Mouse (Mus musculus): ENCODE results near the gene Ushbp1.

GRCm38 (mm10) chr8:71401454-71401853, 5.9 kb upstream of the Ushbp1 start:
- no peak for TF ChIP-seq POLR2A (IDR thresholded peaks at IDR 0.05; ENCODE audit: borderline replicate concordance, extremely low read depth, low read depth, low read length)
- TF ChIP-seq CTCF (IDR thresholded peaks at IDR 0.05; ENCODE audit: insufficient read depth, low read length) = no peak

Measured in lung, adult 2 months (tissue).